In the genomic region with DNA sequence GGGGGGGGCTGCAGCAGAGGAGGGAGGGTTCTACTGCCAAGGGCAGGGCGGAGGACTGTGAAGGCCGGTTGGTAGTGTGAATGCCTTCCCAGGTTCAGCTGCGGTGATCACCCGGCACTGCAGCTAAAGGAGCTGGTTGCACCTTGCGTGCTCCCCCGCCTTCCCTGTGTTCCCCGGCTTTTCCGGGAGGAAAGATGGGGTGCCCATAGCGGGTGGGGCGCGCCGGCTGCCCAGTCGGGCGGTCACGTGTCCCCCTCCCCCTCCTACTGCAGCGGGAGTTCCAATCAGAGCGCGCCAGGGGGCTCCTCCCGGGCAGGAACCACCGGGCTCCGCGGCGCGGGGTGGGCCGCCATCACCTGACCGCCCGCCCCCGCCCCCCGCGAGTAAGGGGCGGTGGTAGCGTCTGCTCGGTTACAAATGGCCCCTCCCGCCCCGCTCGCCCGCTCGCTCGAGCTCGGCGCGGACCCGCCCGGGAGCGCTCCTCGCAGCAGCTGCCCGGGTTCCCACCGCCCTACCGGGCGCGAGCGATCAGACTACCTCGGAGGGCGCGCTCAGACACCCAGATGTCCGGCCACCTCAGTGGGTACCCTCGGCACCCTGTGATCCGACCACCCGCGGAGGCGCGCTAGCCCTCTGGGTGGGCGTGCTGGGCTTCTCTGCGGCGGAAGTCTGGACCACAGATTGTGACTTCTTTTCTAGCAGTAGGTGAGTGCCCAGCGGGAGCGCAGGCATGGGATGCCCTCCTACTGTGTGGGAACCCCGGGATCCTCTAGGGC, we compare ENCODE assay signal across 8 mouse cellular contexts.
DNase-seq lines count a peak whose midpoint lies in the region; ATAC-seq lines count a peak whose summit lies in the region.

No protein-coding gene starts in this region.

- under 1% methylated on average over 68 of the region's 68 CpGs for WGBS in kidney, embryonic 16.5 days
- 1% methylated on average over 42 of the region's 68 CpGs for WGBS in limb, embryonic 13.5 days
- WGBS in neural tube, embryonic 13.5 days = under 1% methylated on average over 67 of the region's 68 CpGs

- peak; percentile 91 for DNase-seq in heart, adult 11 months
- no peak for DNase-seq in heart, adult 8-10 months (ENCODE audit: low spot score)
- DNase-seq in cerebellum, postnatal 4 days (ENCODE audit: low spot score in 2 of 2) = peak; percentile 66 to 69
- peak; percentile 22 to 26 for DNase-seq in heart, adult 18-20 months
- peak; percentile 24 for DNase-seq in thymus, postnatal 4 days

- no peaks in the 10 kb centered on the region for H3K36me3 ChIP-seq in kidney, embryonic 16.5 days (ENCODE audit: insufficient read depth, low read length)
- H3K36me3 ChIP-seq in limb, embryonic 13.5 days = no peaks in the 10 kb centered on the region
- peaks cover 3% of the 10 kb centered on the region; the same call in 1 of the 2 replicates for H3K36me3 ChIP-seq in neural tube, embryonic 13.5 days

- H3K4me1 ChIP-seq in kidney, embryonic 16.5 days (ENCODE audit: insufficient read depth, low read length) = peaks cover 27% of the 10 kb centered on the region
- peaks cover 33% of the 10 kb centered on the region for H3K4me1 ChIP-seq in limb, embryonic 13.5 days
- H3K4me1 ChIP-seq in neural tube, embryonic 13.5 days (replicated peaks) = peaks cover 51% of the 10 kb centered on the region

- H3K9me3 ChIP-seq in kidney, embryonic 16.5 days (ENCODE audit: low read length) = no peaks in the 10 kb centered on the region
- 0 out of 2 replicates have a peak, but pooled peaks cover 1% of the 10 kb centered on the region for H3K9me3 ChIP-seq in limb, embryonic 13.5 days
- no peaks in the 10 kb centered on the region for H3K9me3 ChIP-seq in neural tube, embryonic 13.5 days

- peak overlapping the region; percentile 51 for H3K9ac ChIP-seq in kidney, embryonic 16.5 days (replicated peaks; ENCODE audit: low read length)
- peak overlapping the region; percentile 54 for H3K9ac ChIP-seq in limb, embryonic 13.5 days
- peak overlapping the region; percentile 81 for H3K9ac ChIP-seq in neural tube, embryonic 13.5 days

- H3K4me2 ChIP-seq in kidney, embryonic 16.5 days (replicated peaks; ENCODE audit: low read depth, low read length) = peak overlapping the region; percentile 80
- H3K4me2 ChIP-seq in limb, embryonic 13.5 days (replicated peaks) = peak overlapping the region; percentile 92
- peak overlapping the region; percentile 71 for H3K4me2 ChIP-seq in neural tube, embryonic 13.5 days

- peak; percentile 90 for ATAC-seq in kidney, embryonic 16.5 days (ENCODE audit: low FRiP score, low TSS enrichment)
- ATAC-seq in limb, embryonic 13.5 days (ENCODE audit: low FRiP score, low read depth) = peak; percentile 83
- peak; percentile 85 for ATAC-seq in neural tube, embryonic 13.5 days (ENCODE audit: low read depth)

- no peak overlapping the region for H3K27ac ChIP-seq in kidney, embryonic 16.5 days (ENCODE audit: low read length)
- no peak overlapping the region for H3K27ac ChIP-seq in limb, embryonic 13.5 days
- peak overlapping the region; percentile 86 for H3K27ac ChIP-seq in neural tube, embryonic 13.5 days (replicated peaks)

- peak overlapping the region; percentile 59 for H3K4me3 ChIP-seq in kidney, embryonic 16.5 days (ENCODE audit: low read length)
- peak overlapping the region; percentile 56 for H3K4me3 ChIP-seq in limb, embryonic 13.5 days
- H3K4me3 ChIP-seq in neural tube, embryonic 13.5 days = peak overlapping the region; percentile 60

- H3K27me3 ChIP-seq in kidney, embryonic 16.5 days (ENCODE audit: insufficient read depth, low read length) = peaks cover 99% of the 10 kb centered on the region
- peaks cover 99% of the 10 kb centered on the region for H3K27me3 ChIP-seq in limb, embryonic 13.5 days
- peaks cover 86% of the 10 kb centered on the region for H3K27me3 ChIP-seq in neural tube, embryonic 13.5 days
